Mouse (Mus musculus) hindbrain, embryonic 10.5 days (tissue): ENCODE measurements at regions not wholly inside any gene's neighbourhood (a gene's known extent, or its start where the extent isn't known, plus 50 kb on each side); places are given as distances from the start of the nearest gene placed in this dataset.
A peak's percentile ranks its signal among the peaks of the same experiment; 100 is the strongest.

Source experiments
- DNase-seq: peaks from one replicate; pipeline ENCODE4 v3.0.0-alpha.2; 2017; ENCODE audit warnings: low spot score
- H3K27ac ChIP-seq: fragments of 300-500 bp; sonication (generic); 2 replicates; pipeline ENCODE4 v1.5.1; 2016; ENCODE audit warnings: mild to moderate bottlenecking, moderate library complexity
- H3K27me3 ChIP-seq: fragments of 300-500 bp; sonication (generic); 2 replicates; pipeline ENCODE4 v1.6.1; 2016; ENCODE audit warnings: mild to moderate bottlenecking; ENCODE audit not compliant: poor library complexity, insufficient read depth, severe bottlenecking
- H3K36me3 ChIP-seq: fragments of 300-500 bp; sonication (generic); 2 replicates; pipeline ENCODE4 v1.6.1; 2016; ENCODE audit warnings: mild to moderate bottlenecking, moderate library complexity
- H3K4me1 ChIP-seq: fragments of 300-500 bp; sonication (generic); replicated peaks from 2 replicates; pipeline ENCODE4 v1.6.1; 2016; ENCODE audit warnings: mild to moderate bottlenecking
- H3K4me3 ChIP-seq: fragments of 300-500 bp; sonication (generic); 2 replicates; pipeline ENCODE4 v1.5.1; 2016; ENCODE audit warnings: mild to moderate bottlenecking, moderate library complexity
- H3K9me3 ChIP-seq: fragments of 300-500 bp; sonication (generic); 2 replicates; pipeline ENCODE4 v1.6.1; 2016; ENCODE audit warnings: mild to moderate bottlenecking, moderate library complexity
- WGBS: fragments of 180-500 bp; shearing (Covaris S2); methylation state at CpG from one replicate; pipeline ENCODE4 v1.1.7; 2016; 5-methylcytosine and 5-hydroxymethylcytosine counted together

DNA sequence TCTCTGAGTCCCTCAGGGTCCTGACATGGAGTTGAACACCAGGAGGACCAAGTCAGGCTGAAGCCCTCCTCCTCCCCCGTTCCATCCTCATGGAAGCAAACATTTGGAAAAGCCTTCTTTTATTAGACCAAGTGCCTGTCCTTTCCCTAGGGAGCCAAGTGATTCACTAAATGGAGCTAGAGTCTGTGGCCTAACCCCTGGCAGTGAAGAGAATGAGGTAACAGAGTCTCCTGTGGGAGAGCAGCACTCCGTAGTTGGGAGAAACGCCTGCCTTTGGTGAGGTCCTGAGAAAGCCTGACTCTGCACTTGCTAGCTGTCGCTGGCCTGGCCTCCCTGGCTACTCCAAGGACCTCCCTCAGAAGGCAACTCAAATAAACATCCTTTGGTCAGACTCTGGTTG is 104.2 kb downstream of the Tle3 start:
- peaks cover 20% of the 10 kb centered on the region for H3K27me3 ChIP-seq
- no peaks in the 10 kb centered on the region for H3K9me3 ChIP-seq
- WGBS = 61% methylated on average over 4 of the region's 4 CpGs
- DNase-seq = no peak
- H3K4me1 ChIP-seq = peaks cover 31% of the 10 kb centered on the region
- H3K36me3 ChIP-seq = no peaks in the 10 kb centered on the region
- no peak overlapping the region for H3K4me3 ChIP-seq
- H3K27ac ChIP-seq = no peak overlapping the region

DNA sequence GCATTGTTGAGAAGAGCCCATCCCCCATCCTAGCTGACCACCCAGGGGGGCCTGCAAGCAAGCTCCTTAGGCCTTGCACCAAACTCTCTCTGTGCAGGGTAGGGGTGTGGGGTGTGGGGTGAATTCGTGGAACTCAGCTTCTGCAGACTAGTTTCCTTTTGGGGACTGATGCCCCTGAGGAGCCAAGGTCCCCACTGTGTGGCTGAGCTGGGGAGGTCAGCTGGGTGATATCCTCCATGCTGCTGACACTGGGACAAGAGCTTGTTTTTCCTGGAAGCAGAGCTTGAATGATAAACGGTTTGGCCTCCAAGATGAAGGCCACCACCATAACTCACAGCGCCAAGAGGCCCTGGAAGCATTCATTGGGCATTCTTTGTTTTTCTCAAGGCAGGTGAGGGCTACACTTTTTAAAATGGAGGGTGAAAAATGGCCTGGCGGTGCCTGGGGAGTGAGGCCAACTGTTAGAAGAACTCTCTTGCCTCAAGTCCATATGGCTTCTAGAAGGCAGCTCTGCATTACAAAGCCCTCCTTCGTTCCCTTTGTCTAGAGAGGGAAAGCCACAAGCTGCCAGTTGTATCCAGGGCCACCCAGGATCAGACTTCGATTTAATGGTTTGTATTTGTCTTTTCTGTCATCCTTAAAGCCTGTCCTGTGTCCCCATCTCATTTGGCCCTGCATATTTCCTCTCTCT is 98.8 kb downstream of the Tle3 start:
- Histone ChIP-seq H3K4me1 (peaks cover 49% of the 10 kb centered on the region), H3K27ac (peak overlapping the region; percentile 72), H3K27me3 (peaks cover 11% of the 10 kb centered on the region), H3K9me3 (peaks cover 4% of the 10 kb centered on the region; the same call in 1 of the 2 replicates), H3K4me3 (no peak overlapping the region), H3K36me3 (no peaks in the 10 kb centered on the region)
- no peak for DNase-seq
- 37% methylated on average over 6 of the region's 6 CpGs for WGBS

DNA sequence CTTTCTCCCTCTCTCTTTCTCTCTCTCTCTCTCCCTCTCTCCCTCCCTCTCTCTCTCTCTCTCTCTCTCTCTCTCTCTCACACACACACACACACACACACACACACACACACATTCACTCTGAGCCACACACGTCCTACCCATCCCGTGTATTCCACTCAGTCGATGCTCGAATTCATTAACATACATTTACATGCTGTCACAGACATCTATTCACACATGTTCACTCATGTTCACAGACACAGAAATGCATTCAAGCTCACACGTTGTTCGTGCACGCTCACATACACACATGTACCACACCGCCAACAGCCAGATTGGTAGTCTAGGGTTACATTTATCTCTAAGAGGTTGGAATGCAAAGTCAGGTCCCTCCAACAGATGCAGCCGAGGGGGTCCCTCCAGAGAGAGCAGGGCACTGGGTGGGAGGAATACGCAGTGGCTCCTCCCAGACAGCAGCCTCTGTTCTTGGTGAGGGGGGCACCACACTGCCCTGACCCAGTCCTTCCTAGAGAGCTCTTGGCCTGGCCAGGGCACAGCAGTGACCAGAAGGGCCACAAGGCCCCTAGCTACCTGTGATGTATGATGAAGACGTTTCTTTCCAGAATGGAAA is 96.8 kb downstream of the Tle3 start:
- peak; percentile 25 for DNase-seq
- peak overlapping the region; percentile 88 for H3K27ac ChIP-seq
- H3K4me1 ChIP-seq = peaks cover 44% of the 10 kb centered on the region
- no peak overlapping the region for H3K4me3 ChIP-seq
- peaks cover 15% of the 10 kb centered on the region; the same call in 1 of the 2 replicates for H3K9me3 ChIP-seq
- H3K36me3 ChIP-seq = no peaks in the 10 kb centered on the region
- 45% methylated on average over 11 of the region's 11 CpGs for WGBS
- peaks cover 11% of the 10 kb centered on the region; the same call in 1 of the 2 replicates for H3K27me3 ChIP-seq

DNA sequence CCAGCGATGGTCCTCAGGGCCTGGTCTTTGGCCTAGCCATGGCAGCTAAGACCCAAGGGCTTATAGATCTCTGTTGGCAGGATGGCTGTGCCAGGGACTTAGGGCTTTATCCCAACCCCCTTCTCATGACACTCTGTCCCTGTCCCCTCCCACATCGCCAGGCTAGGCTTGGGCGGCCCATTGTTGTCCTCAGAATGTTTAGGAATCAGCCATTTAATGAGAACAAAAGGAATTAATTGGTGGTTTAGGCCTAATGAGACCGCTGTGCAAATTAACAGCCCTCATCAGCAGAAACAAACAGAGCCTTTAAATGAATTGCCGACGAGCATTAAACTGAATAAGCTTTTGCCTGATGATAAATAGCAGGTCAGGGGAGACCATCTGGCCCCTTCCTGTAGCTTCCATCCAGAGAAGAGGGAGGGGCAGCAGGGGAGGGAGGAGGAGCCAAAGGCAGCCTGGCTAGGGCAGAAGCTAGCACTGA is 96.2 kb downstream of the Tle3 start:
- Histone ChIP-seq H3K4me3 (no peak overlapping the region), H3K9me3 (peaks cover 15% of the 10 kb centered on the region; the same call in 1 of the 2 replicates), H3K27me3 (peaks cover 16% of the 10 kb centered on the region), H3K36me3 (no peaks in the 10 kb centered on the region), H3K4me1 (peaks cover 42% of the 10 kb centered on the region), H3K27ac (peak overlapping the region; percentile 88)
- 28% methylated on average over 6 of the region's 6 CpGs for WGBS
- DNase-seq = peak; percentile 64
